Mouse (Mus musculus): Measurements from ENCODE around the gene Dnah7c.

Dnah7c gene

DNA sequence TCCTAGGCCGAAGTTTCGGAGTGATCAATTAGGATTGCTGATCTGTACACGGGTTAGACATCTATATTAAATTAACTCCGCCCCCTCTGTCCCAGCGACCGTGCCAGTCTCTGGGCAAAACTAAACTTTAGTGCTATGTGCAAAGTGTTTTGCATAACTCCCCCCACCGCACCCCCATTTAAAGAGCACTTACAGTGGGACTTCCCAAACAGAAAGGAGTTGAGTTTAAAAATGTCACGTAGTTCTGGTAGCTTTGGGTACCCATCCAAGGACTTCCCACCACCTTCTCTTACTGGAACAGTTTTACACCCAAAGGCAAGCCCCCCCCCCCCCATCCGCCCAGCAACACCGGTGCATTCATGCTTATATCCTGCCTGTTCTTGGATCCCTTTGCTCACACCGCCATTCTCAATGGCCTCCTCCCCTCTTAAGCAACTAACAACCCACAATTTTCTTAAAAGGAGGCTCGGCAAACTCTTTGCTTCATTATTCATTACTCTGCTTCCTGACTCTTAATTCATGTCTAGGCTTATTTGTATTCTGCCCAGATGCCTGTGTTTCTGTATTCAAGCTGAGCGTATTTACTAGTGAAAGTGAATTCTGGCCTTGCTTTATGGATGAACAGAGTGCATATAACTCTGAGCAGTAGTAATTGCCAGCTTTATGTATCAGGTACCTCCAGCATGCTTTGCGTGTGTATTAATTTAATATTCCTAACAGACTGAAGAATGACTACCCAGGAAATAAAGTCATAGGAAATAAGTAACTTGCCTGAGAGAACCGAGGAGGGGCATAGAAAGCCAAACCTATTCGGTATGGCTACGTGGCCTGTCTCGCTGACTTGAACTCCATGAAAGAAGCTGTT, 428.9 kb downstream of the Dnah7c start:
- ATAC-seq (ENCODE audit: low TSS enrichment): peak; percentile 28

DNA sequence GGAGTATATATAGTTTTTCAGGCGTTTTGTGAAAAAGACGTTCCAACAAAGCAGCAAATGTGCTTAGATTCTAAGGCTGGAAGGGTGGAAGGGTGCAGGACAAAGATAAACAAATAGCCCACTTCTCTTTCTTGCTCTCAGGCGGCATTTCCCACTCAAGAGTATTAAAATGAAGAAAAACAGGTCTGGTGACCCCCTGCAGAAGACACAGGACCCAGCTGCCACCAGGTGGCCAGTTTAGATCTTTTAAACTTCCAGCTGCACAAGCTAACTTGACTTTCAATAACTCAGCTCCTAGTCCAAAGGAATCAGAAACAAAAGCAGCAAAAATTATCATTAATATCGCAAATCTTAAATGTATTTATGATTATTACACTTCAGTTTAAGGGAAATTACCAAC, 431.1 kb downstream of the Dnah7c start:
- no peak for ATAC-seq (ENCODE audit: low TSS enrichment)

All from frontal cortex, adult (tissue).